Comparison of ENCODE assay signal across 25 mouse cellular contexts in the genomic region with DNA sequence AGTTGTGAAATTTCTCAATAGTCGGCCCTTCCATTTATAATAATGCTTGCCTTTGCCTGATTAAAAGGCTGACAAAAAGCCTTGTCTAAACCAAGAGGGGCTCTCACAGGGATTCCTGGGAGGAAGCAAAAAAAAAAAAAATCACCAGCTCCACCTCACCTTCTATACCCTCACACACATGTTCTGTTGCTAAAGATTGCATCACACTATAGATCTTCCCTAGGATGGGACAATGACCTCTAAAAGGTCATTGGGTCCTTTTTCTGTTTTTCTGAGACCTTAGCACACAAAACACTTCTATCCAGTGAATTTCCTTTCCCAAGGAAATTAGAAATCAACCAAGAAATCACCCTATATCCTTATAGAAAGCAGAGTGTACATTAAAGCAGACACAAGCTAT. TPM values are rescaled to one million over a fixed set of nuclear protein-coding genes. Genes with fewer than 3 reads are reported as not detected.
"Had no signal": no experiment of that assay in that cellular context is flagged by ENCODE, and none has a peak within 500 bp of the region (broad histone marks: within the 10 kb centered on the region; RNA-seq: fewer than 3 reads in every experiment).

No protein-coding gene starts in this region.

- H3K27me3 ChIP-seq: heart, embryonic 12.5 days; hindbrain, embryonic 12.5 days; intestine, embryonic 15.5 days; limb, embryonic 13.5 days; limb, embryonic 15.5 days had no signal

- ATAC-seq: hindbrain, embryonic 16.5 days; inflammation-experienced regulatory T-cells, adult 6 months; intestine, embryonic 15.5 days; intestine, postnatal 0 days had no signal

- H3K4me3 ChIP-seq: heart, adult 2 months; heart, embryonic 12.5 days; hindbrain, embryonic 10.5 days; hindbrain, embryonic 12.5 days; intestine, embryonic 15.5 days; layer of hippocampus, adult 2 months; left cerebral cortex, adult 2 months; limb, embryonic 13.5 days; limb, embryonic 15.5 days had no signal

- H3K27ac ChIP-seq: heart, adult 2 months; hindbrain, embryonic 10.5 days; hindbrain, embryonic 12.5 days; hindbrain, embryonic 14.5 days; intestine, embryonic 15.5 days; layer of hippocampus, adult 2 months; left cerebral cortex, adult 2 months; limb, embryonic 13.5 days; limb, embryonic 15.5 days; liver, embryonic 14.5 days had no signal

- H3K9me3 ChIP-seq: heart, embryonic 12.5 days; hindbrain, embryonic 10.5 days; hindbrain, embryonic 12.5 days; intestine, embryonic 15.5 days; limb, embryonic 13.5 days; limb, embryonic 15.5 days had no signal

- H3K4me1 ChIP-seq: heart, embryonic 12.5 days; hindbrain, embryonic 10.5 days; hindbrain, embryonic 12.5 days; intestine, embryonic 15.5 days; limb, embryonic 13.5 days; limb, embryonic 15.5 days had no signal

- H3K9ac ChIP-seq: heart, embryonic 12.5 days; hindbrain, embryonic 12.5 days; hindbrain, embryonic 14.5 days; intestine, embryonic 15.5 days; limb, embryonic 13.5 days; limb, embryonic 15.5 days; liver, embryonic 14.5 days had no signal

- H3K4me2 ChIP-seq: heart, embryonic 12.5 days; hindbrain, embryonic 12.5 days; hindbrain, embryonic 14.5 days; intestine, embryonic 15.5 days; limb, embryonic 13.5 days; limb, embryonic 15.5 days had no signal

- H3K36me3 ChIP-seq: heart, embryonic 12.5 days; hindbrain, embryonic 10.5 days; hindbrain, embryonic 12.5 days; intestine, embryonic 15.5 days; limb, embryonic 13.5 days; limb, embryonic 15.5 days had no signal

- DNase-seq: gastrocnemius, postnatal 14 days; gastrocnemius, postnatal 36 days; heart, adult 11 months; heart, adult 2 months; heart, postnatal 10 days; heart, postnatal 4 days; kidney, adult 18-20 months; kidney, adult 8-10 months; kidney, postnatal 10 days; kidney, postnatal 25 days; kidney, postnatal 4 days; left cerebral cortex, postnatal 4 days had no signal

RNA-seq across cellular contexts. Expression of a gene that starts 43.9 kb away (rescaled TPM):
- polyA plus RNA-seq: inflammation-experienced regulatory T-cells, adult 6 months had no signal
